Mouse (Mus musculus): ENCODE data around the gene B3gnt2. TPM values are rescaled to one million over a fixed set of nuclear protein-coding genes. Genes with fewer than 3 reads are reported as not detected.

The B3gnt2 gene
- 1 to 10 TPM; 2.1 to 2.4 TPM for total RNA-seq (2021)
- long read RNA-seq, experiment 1, partial matches to known transcripts: 0 of 3 reads
- long read RNA-seq, experiment 1, other reads (novel, unspliced or antisense): 0 of 3 reads
- long read RNA-seq, experiment 2, transcript B3gnt2-202 (2 exons, 3,057 nt): major isoform, 7 of 8 reads
- long read RNA-seq, experiment 2, partial matches to known transcripts: 0 of 8 reads
- long read RNA-seq, experiment 2, other reads (novel, unspliced or antisense): 0 of 8 reads

DNA sequence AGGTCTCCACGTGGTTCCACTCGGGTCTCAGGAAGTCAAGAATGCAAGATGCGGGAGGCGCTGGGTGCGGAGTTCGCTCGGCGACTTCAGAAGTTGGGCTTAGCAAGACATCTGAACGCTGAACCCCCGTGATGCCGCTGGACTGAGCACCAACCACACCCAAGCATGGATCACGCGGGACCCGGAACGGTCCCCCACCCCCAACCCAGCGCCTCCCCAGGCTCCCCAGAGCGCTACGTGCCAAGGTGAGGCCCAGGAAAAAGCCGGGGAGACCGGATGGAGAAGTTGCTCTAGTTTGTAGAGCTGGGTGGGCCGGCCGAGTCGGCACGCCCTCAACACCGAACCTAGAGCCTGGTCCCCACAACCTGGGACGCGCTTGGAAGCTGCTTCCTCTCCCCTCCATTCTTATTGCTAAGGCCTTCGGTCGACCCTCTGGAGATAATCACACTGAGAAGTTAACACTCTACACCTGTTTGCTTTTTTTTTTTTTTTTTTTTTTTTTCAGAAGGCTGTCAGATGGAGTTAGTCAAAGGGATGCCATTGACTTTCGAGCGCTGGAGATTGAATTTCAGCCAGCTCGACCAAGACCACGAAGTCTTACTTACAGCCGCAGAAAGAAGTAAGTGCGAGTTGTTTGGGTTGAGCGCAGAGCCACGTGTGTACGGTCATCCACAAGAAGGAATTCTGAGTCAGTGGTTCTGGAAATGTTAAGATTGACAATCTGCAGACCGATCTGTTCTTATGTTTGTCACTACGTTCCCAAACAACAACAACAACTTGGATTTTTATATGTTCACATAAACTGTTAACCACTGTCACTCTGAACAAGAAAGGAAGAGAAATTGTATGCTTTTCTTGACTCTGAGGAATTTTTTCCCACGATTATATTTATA, at the start of gene B3gnt2:
Gene B3gnt2, minus strand, starts transcription at position 627 of the 893 bp plus-strand sequence.
- DNase-seq: peak; percentile 50

- DNase-seq: no peak
Observed at GRCm38 (mm10) chr11:22906453-22906865, 45.7 kb upstream of the B3gnt2 start.

DNA sequence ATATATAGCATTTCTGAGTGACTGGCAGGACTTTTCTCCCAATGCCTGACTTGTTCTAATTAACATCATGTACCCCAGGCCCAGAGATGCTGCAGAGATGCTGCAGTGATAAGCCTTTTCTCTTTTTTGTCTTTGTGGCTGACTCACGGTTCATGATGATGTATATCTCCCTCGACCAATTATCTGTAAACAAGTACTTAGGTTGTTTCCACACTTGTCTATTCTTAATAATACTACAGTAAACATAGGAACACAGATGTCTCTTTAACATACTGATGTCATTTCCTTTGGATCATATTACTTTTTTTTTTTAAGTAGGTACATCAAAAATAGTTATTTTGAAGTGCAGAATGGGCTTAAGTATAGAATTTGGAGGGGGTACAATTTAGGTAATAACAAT, 42.2 kb upstream of the B3gnt2 start:
- DNase-seq: no peak

DNA sequence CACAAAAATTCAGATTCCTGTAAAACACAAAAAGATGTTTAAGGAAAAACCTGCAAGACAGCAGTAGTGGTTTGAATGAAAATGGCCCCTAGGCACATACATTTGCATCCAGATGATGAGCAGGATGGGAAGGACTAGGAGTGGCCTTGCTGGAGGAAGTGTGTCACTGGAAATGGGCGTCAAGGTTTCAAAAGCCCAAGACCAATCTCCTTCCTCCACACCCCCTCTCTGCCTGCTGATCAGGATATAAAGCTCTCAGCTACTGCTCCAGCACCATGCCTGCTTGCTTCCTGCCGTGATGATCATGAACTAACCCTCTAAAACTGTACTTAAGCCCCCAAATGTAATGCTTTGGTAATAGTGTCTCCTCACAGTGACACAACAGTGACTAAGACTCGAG, 39.3 kb upstream of the B3gnt2 start:
- no peak for DNase-seq

GRCm38 (mm10) chr11:22897642-22898041, 36.9 kb upstream of the B3gnt2 start:
- no peak for DNase-seq

DNA sequence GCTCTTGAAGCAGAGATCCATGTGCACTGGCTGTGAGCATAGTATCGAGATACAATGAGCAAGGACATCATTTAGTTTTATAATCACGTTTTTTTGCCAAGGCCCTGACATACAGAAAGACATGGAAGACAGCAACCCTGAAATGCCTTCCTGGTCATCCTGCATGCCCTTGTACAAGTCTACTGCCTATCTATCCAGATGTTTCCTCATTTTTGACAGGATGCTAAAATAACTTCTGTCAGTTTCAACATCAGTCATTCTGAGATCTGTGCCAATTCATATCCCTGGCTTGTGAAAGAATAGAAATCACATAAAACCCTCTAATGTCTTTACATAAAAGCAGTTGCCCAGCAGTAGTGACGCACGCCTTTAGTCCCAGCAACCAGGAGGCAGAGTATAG, 36.4 kb upstream of the B3gnt2 start:
- DNase-seq: no peak

- no peak for DNase-seq
Observed at GRCm38 (mm10) chr11:22893075-22893474, 32.3 kb upstream of the B3gnt2 start.

- no peak for DNase-seq
Observed at GRCm38 (mm10) chr11:22892466-22892865, 31.7 kb upstream of the B3gnt2 start.

DNA sequence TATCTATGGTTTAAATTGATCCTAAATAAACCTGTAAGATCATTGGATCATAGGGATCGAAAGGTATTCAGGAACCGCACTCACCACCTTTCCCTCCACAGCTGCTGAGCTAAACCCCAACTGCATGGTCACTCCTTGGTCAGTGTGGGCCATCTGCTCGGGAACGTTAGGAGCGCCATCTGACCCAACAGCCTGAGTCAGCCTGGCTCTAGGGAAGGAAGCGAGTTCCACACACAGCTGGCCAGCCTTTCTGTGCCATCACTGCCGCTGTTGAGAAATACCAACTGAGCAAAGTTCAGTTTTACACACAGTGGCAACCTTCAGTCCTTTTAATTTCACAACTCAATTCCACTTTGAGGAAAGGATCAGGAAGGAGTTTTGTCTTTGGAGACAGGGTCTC, 31.1 kb upstream of the B3gnt2 start:
- no peak for DNase-seq

- no peak for DNase-seq
Observed at GRCm38 (mm10) chr11:22891242-22891641, 30.5 kb upstream of the B3gnt2 start.

- DNase-seq: no peak
Observed at GRCm38 (mm10) chr11:22889224-22889623, 28.5 kb upstream of the B3gnt2 start.

- DNase-seq: no peak
Observed at GRCm38 (mm10) chr11:22886991-22887390, 26.2 kb upstream of the B3gnt2 start.

- no peak for DNase-seq
Observed at GRCm38 (mm10) chr11:22885350-22885749, 24.6 kb upstream of the B3gnt2 start.

- DNase-seq: no peak
Observed at GRCm38 (mm10) chr11:22883676-22884075, 22.9 kb upstream of the B3gnt2 start.

- no peak for DNase-seq
Observed at GRCm38 (mm10) chr11:22882926-22883325, 22.2 kb upstream of the B3gnt2 start.

- no peak for DNase-seq
Observed at GRCm38 (mm10) chr11:22880383-22881172, 19.8 kb upstream of the B3gnt2 start.

- no peak for DNase-seq
Observed at GRCm38 (mm10) chr11:22879645-22880044, 18.9 kb upstream of the B3gnt2 start.

DNA sequence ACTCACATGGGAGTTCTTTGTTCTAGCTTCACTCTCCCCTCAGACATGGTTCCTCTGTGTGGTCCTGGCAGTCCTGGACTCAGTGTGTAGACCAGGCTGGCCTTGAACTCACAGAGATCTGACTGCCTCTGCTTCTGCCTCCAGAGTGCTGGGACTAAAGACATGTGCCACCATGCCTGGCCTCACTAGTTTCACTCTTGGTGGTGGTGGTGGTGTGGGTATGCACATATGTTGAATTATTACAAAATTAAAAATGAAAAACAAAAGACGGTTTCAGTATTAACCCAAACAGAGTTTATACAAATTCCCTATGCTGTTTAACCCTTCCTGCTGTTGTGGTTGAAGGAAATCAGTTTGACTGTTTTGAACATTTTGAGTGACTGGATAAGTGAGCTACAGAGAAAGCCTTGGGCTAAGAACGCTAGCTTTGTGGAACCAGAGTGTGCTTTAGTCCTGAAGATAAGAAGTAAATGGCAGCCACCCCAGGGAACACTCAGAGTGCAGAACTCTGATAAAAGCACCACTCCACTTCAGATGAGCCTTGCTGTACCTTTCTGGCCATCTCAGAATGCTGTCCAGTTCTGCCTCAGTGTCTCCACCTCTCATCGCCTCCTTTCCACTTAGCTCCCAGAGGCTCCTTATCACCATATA, 16.0 kb upstream of the B3gnt2 start:
- DNase-seq: no peak

DNA sequence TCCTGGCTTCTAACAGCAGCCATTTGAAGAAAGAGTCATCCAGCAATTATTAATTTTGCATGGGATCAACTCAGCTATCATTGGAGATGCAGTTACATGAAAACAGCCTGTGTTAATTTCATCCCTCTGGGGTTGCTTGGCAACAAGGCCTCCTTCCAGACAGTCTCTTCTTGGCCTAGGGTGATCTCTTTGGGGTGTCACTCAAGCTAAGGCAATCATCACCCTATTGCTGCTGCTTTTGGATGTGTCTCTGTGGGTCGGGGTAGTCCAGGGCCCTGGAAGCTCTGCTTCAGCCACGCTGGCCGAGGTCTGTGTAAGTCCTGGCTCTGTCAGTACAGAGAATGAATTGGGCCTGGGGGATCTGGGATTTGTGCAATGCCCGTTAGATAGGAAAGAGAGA, 14.5 kb upstream of the B3gnt2 start:
- DNase-seq: no peak

DNA sequence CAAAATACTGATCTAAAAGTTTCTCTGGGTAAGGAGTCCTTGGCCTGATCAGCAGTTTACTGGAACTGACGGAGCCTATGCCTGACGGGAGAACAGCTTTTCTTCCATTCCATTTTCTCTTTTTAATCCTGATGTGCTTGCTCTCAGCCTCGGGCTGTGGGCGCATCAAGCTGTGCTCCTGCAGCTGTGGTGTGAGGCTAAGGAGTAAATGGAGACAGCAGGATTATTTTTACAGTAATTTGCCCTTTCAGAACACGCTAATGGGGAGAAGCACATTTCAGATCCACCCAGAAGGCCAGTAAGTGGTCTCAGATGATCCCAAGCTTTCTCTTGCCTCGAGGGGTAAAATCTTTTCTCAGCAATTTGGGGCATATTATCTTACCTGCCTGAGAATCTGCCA, 14.0 kb upstream of the B3gnt2 start:
- no peak for DNase-seq

DNA sequence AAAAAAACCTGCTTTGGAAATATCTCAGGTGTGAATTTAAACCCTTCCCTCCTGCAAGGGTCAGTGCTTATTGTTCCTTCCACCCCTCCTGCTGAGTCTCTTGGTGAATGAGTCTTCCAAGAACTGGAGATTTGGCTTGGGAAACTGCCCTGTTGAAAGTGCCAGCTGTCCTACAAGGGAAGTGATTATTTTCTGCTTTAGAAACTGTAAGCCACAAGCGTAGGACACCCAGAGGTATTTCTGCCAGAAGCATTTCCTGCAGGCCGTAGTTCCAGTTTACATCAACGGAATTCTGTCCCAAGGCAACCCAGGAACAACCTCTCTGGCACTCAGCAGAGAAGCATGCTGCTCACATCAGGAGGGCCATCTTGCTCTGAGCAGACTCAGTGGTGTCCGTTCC, 12.6 kb upstream of the B3gnt2 start:
- peak; percentile 32 for DNase-seq

- no peak for DNase-seq
Observed at GRCm38 (mm10) chr11:22872307-22872680, 11.5 kb upstream of the B3gnt2 start.
